Mouse (Mus musculus) kidney, embryonic 15.5 days (tissue): ENCODE results near the gene Itprip. TPM values are rescaled to one million over a fixed set of nuclear protein-coding genes. Genes with fewer than 3 reads are reported as not detected.
A peak's percentile ranks its signal among the peaks of the same experiment; 100 is the strongest.

Experiments
- ATAC-seq: fragments of 200-750 bp; cut with Nextera tagmentation; replicated peaks from 2 replicates; pipeline ENCODE4 v1.8.0; 2017; ENCODE audit warnings: moderate TSS enrichment; ENCODE audit not compliant: low FRiP score
- H3K27ac ChIP-seq: fragments of 300-500 bp; sonication (generic); 2 replicates; pipeline ENCODE4 v1.5.1; 2015; ENCODE audit warnings: mild to moderate bottlenecking, inconsistent platforms
- H3K27me3 ChIP-seq: fragments of 300-500 bp; sonication (generic); 2 replicates; pipeline ENCODE4 v1.6.1; 2015; ENCODE audit warnings: inconsistent platforms
- H3K36me3 ChIP-seq: fragments of 300-500 bp; sonication (generic); 2 replicates; pipeline ENCODE4 v1.6.1; 2015; ENCODE audit warnings: inconsistent platforms
- H3K4me1 ChIP-seq: fragments of 300-500 bp; sonication (generic); 2 replicates; pipeline ENCODE4 v1.6.1; 2015; ENCODE audit warnings: inconsistent platforms
- H3K4me2 ChIP-seq: fragments of 300-500 bp; sonication (generic); 2 replicates; pipeline ENCODE4 v1.6.1; 2015; ENCODE audit warnings: moderate library complexity, mild to moderate bottlenecking, inconsistent platforms
- H3K4me3 ChIP-seq: fragments of 300-500 bp; sonication (generic); replicated peaks from 2 replicates; pipeline ENCODE4 v1.5.1; 2015; ENCODE audit warnings: mild to moderate bottlenecking, inconsistent platforms
- H3K9ac ChIP-seq: fragments of 300-500 bp; sonication (generic); 2 replicates; pipeline ENCODE4 v1.6.1; 2015; ENCODE audit warnings: mild to moderate bottlenecking, inconsistent platforms
- H3K9me3 ChIP-seq: fragments of 300-500 bp; sonication (generic); replicated peaks from 2 replicates; pipeline ENCODE4 v1.6.1; 2016; ENCODE audit warnings: inconsistent platforms
- WGBS: fragments of 180-500 bp; shearing (Covaris S2); methylation state at CpG from one replicate; pipeline ENCODE4 v1.1.7; 2015; ENCODE audit warnings: mixed read lengths; 5-methylcytosine and 5-hydroxymethylcytosine counted together
- polyA plus RNA-seq: library from polyadenylated mRNA; unstranded; fragments of >200 nt; fragmentation: Nextera tagmentation; extraction: Ambion mirVana; gene quantifications from 2 replicates; pipeline ENCODE4 v1.2.1, GENCODE M21; 2015

Gene Itprip
- polyA plus RNA-seq, 1 experiment from 2014 or later: 19.4 TPM

DNA sequence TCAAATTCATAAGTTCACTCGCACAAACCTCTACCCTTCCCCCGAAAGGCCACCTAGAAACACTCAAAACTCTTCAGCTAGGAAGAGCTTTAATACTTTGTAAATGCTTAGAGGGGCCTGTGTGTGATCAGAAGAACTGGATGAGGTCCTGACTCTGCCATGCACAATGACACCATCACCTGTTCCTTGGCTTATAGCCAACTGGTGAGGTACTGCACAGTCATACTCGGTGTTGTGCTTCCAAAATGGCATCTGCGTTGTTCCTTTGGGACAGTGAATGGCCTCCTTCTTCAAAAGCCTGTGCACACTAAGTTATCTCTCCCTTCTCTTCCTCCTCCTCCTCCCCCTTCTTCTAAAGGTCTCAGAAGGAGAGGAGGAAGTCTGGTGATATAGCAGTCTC, 8.3 kb downstream of the Itprip start:
- Histone ChIP-seq H3K27me3 (no peaks in the 10 kb centered on the region), H3K36me3 (0 out of 2 replicates have a peak, but pooled peaks cover 4% of the 10 kb centered on the region), H3K27ac (no peak overlapping the region), H3K9ac (no peak overlapping the region), H3K4me2 (no peak overlapping the region; the same call in 1 of the 2 replicates), H3K9me3 (no peaks in the 10 kb centered on the region), H3K4me3 (no peak overlapping the region), H3K4me1 (peaks cover 36% of the 10 kb centered on the region)
- no peak for ATAC-seq
- WGBS: 86% methylated on average over 4 of the region's 4 CpGs

DNA sequence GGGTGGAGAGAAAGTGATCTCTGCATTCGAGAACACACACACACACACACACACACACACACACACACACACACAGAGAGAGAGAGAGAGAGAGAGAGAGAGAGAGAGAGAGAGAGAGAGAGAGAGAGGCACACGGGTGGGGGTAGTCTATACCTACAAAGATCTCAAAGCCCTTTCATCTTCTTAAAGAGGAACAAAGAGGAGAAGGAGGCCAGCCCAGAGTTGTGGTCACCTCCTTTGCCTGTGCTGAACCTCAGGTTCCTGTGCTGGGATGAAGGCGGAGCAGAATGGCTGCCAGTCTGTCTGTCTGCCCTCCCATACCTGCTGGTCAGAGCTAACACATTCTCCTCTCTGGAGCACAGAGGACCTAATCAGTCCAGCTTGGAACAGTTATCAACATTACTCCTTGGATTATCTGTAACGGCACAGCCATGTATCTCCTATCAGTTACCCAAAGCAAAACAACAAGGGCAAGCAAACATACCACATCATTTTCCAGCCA, 8.9 kb downstream of the Itprip start:
- Histone ChIP-seq H3K4me3 (no peak overlapping the region), H3K9ac (peak overlapping the region; percentile 39; the same call in 1 of the 2 replicates), H3K4me1 (peaks cover 41% of the 10 kb centered on the region), H3K4me2 (peak overlapping the region; percentile 60), H3K36me3 (peaks cover 4% of the 10 kb centered on the region; the same call in 1 of the 2 replicates), H3K27me3 (no peaks in the 10 kb centered on the region), H3K9me3 (no peaks in the 10 kb centered on the region), H3K27ac (peak overlapping the region; percentile 87)
- WGBS: 31% methylated on average over 4 of the region's 4 CpGs
- ATAC-seq: no peak

DNA sequence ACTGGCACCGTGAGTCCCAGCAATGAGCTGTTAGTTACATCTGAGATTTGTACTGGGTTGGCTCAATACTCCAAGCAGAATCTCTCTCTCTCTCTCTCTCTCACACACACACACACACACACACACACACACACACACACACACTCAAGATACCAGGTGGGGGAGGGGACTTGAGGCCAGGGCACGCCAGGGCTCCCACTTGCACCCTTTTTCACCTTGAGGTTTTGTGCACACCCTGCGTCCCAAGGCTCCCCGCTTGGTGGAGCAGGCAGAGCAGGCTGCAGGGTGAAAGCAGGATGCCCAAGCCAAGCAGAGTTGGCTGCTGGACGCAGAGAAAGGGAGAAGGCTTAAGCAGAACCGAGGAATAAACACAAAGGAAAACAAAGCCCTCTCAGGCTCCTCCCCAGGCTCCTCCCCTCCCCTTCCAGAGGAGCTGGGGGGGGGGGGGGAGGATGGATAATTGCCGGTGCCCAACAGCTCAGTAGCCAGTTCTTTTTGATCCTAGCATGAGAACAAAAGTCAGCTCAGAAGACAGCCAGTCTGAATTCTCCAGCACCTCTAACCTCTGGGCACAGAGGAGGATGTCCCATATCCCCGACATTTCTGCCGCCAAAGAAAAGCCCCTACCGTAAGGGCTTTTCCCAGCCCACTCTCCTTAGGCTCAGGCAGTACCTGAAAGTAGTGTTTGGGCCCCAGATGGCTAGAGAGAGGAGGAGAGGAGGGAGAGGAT, 9.5 kb downstream of the Itprip start:
- WGBS: 3% methylated on average over 10 of the region's 10 CpGs

DNA sequence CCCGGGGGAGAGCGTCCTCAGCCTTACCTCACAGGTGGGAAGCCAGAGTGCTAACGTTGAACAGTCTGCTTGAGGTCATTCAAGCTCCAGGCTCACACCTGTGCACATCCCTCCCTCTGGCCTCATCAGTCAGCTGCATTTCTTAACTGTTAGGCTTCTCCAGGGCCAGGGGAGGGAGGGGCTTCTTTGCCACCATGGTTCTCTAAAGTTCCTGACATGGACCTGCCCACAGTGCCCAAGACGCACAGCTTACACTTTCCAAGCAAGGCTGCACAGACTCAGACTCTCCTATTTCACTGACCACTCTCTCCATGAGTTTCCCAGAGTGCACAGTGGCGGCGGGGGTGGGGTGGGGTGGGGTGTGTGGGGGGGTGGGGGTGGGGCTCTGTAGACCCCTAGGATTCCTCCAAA, 10.1 kb downstream of the Itprip start:
- no peaks in the 10 kb centered on the region; the same call in 1 of the 2 replicates for H3K36me3 ChIP-seq
- no peaks in the 10 kb centered on the region for H3K27me3 ChIP-seq
- peak; percentile 43 for ATAC-seq
- no peak overlapping the region for H3K4me3 ChIP-seq
- peak overlapping the region; percentile 60 for H3K4me2 ChIP-seq
- no peak overlapping the region for H3K9ac ChIP-seq
- peaks cover 52% of the 10 kb centered on the region for H3K4me1 ChIP-seq
- WGBS: 20% methylated on average over 6 of the region's 6 CpGs
- H3K9me3 ChIP-seq: no peaks in the 10 kb centered on the region
- no peak overlapping the region for H3K27ac ChIP-seq

More for the DNA sequence above, 9.5 kb downstream of the Itprip start:
- Histone ChIP-seq H3K27me3 (no peaks in the 10 kb centered on the region), H3K4me3 (peak overlapping the region; percentile 33), H3K9me3 (no peaks in the 10 kb centered on the region), H3K4me1 (peaks cover 48% of the 10 kb centered on the region), H3K4me2 (peak overlapping the region; percentile 60), H3K9ac (peak overlapping the region; percentile 39; the same call in 1 of the 2 replicates), H3K36me3 (peaks cover 4% of the 10 kb centered on the region; the same call in 1 of the 2 replicates), H3K27ac (peak overlapping the region; percentile 87)
- ATAC-seq: peak; percentile 74

DNA sequence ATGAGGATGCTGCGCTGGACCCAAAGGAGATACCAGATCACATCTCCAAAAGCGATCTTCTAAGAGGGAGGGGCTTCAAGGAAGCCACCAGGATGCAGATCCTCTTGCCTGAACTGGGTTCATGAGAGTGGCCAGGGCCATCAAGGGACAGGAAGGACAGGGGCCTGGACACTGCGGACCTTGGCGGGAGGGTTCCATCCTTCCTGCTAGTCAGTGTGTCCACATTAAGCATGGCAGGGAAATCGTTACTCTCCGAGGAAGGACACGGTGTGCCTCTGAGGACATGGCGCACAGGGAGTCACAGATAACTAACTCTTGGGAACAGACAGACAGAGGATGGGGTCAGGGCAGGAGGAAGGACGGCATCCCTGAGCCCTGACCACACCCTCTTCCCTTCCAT, 11.5 kb downstream of the Itprip start:
- peaks cover 65% of the 10 kb centered on the region for H3K4me1 ChIP-seq
- H3K4me2 ChIP-seq: no peak overlapping the region
- no peak overlapping the region for H3K4me3 ChIP-seq
- H3K36me3 ChIP-seq: no peaks in the 10 kb centered on the region; the same call in 1 of the 2 replicates
- no peaks in the 10 kb centered on the region for H3K9me3 ChIP-seq
- no peak overlapping the region for H3K27ac ChIP-seq
- 81% methylated on average over 9 of the region's 9 CpGs for WGBS
- no peak overlapping the region for H3K9ac ChIP-seq
- no peak for ATAC-seq
- H3K27me3 ChIP-seq: no peaks in the 10 kb centered on the region

DNA sequence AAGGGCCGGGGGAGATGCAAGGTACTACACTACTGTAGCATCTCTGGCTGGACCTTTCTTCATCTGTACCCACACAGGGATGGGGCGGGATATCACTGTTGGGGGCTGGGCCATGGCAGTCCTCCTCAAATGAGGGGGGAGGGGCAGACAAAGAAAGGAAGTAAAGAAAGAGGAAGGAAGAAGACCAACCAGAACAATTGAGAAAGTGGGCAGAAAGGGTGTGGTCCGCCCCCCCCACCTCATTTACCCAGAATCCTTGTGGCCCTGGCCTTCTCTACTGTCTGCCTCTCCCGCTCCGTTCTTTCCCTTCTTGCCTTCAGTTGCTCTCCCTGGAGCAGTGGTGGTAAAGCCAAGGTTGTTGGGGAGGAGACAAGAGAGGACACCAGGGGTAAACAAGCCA, 13.5 kb downstream of the Itprip start:
- H3K4me3 ChIP-seq: no peak overlapping the region
- H3K4me2 ChIP-seq: no peak overlapping the region
- no peak for ATAC-seq
- H3K27me3 ChIP-seq: no peaks in the 10 kb centered on the region
- 83% methylated on average over 5 of the region's 5 CpGs for WGBS
- no peak overlapping the region for H3K9ac ChIP-seq
- no peak overlapping the region for H3K27ac ChIP-seq
- no peaks in the 10 kb centered on the region for H3K9me3 ChIP-seq
- no peaks in the 10 kb centered on the region; the same call in 1 of the 2 replicates for H3K36me3 ChIP-seq
- peaks cover 70% of the 10 kb centered on the region for H3K4me1 ChIP-seq

DNA sequence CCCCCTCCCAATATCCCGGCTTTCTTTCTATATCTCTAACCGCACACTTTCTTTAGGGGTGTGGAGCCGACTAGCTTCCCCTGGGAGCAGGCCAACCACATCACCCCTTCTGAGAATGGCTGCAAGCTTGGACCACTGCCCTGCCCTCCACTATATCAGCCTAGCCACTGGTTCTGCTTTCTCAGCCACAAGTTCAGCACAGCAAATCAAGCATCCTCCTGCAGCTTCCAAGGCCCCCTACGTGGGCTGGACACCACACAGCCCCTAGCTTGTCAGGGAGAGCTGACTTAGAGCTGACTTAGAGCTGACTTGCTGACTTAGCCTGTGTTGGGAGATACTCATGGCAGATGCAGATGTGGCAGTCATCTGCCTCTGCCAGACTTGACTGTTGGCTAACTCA, 14.0 kb downstream of the Itprip start:
- no peak overlapping the region for H3K4me3 ChIP-seq
- H3K9me3 ChIP-seq: no peaks in the 10 kb centered on the region
- no peak for ATAC-seq
- WGBS: 63% methylated on average over 4 of the region's 4 CpGs
- H3K4me1 ChIP-seq: peaks cover 67% of the 10 kb centered on the region
- H3K27me3 ChIP-seq: no peaks in the 10 kb centered on the region
- H3K27ac ChIP-seq: no peak overlapping the region
- no peak overlapping the region for H3K9ac ChIP-seq
- no peak overlapping the region for H3K4me2 ChIP-seq
- H3K36me3 ChIP-seq: peaks cover 2% of the 10 kb centered on the region

DNA sequence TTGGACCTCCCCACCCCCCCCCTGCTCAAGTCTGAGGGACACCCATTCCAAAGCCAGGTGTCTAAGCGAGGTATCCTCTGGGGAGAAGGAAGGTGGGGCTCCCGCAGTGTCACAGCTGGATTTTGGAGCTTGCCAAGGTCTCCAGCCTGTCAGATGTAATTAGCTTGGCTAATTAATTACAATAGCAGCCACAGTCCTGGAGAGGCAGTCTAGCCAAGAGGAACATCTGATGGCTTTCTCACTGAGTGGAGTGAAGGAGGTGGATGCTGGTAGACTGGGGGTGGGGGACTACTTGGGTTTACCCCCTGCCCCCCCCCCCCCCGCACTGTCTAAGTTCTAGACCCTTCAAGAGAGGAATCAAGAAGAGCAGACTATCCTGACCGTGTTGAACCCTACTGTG, 15.4 kb downstream of the Itprip start:
- Histone ChIP-seq H3K9me3 (no peaks in the 10 kb centered on the region), H3K4me3 (no peak overlapping the region), H3K4me1 (peaks cover 54% of the 10 kb centered on the region), H3K9ac (no peak overlapping the region), H3K27me3 (no peaks in the 10 kb centered on the region), H3K27ac (no peak overlapping the region), H3K4me2 (no peak overlapping the region), H3K36me3 (peaks cover 5% of the 10 kb centered on the region)
- ATAC-seq: 0 out of 2 replicates have a peak, but pooled peaks have one; percentile 7
- 68% methylated on average over 4 of the region's 4 CpGs for WGBS

DNA sequence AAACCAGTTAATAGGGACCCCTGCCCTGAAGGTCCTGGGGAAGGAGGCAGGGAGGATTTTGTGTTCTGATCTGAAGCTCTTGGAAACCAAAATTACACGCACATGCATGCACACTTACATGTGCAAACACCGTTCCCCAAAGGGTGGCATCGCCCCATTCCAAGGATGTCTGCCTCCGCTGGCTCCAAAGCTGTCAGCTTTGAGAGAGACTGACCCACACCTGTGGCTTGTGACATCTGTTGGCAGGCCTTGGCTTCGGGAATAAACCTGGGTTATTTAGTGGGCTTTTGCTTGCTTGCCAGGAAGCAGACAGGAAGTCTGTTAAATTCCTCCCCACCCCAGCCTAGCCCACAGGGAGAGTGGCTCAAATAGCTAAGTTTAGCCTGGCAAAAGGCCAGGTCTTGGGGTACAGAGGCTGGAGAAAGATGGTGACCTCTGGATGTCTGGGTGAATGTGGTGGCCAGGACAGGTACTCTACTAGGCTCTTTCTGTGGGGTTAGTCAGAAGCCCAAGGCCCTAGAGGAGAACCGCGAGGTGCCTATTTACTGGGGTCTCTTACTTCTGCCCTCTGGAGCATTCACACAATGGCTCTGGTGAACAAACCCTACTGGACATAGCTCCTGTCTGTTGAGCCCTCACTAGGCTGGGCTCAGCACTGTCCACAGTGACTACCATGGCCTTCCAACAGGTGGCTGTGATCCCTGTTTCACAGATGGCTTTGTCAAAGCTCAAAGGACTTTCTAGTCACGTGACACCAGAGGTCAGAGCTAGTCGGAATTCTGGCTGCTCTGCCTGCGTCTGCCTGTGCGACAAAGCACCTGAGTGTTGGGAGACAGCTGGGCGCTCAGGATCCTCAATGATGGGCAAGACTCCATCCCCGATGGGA, 16.5 kb downstream of the Itprip start:
- no peaks in the 10 kb centered on the region for H3K9me3 ChIP-seq
- H3K27me3 ChIP-seq: no peaks in the 10 kb centered on the region
- H3K4me2 ChIP-seq: no peak overlapping the region
- no peak overlapping the region for H3K4me3 ChIP-seq
- H3K4me1 ChIP-seq: peaks cover 47% of the 10 kb centered on the region
- peaks cover 10% of the 10 kb centered on the region for H3K36me3 ChIP-seq
- 43% methylated on average over 13 of the region's 13 CpGs for WGBS
- ATAC-seq: peak; percentile 33
- H3K27ac ChIP-seq: peak overlapping the region; percentile 63
- H3K9ac ChIP-seq: no peak overlapping the region

DNA sequence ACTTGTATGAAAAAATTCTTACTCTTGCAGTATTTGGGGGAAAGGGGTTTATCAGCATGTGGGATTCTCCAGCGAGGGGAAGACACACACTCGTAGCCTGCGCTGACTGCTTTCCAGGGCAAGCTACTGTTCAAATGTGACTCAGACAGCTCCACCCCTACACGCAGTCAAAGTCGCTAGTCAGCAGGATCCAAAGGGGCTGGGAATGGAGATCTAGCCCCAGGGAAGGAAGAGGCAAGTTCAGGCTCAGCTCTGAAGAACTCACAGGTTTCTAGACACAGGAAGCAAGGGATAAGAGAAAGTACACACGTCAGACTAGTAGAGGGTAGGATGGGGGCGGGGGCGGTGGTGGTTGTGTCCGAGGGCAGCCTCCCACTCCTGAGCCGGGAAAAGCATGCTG, 18.5 kb downstream of the Itprip start:
- no peak overlapping the region for H3K27ac ChIP-seq
- WGBS: 80% methylated on average over 10 of the region's 10 CpGs
- H3K9me3 ChIP-seq: no peaks in the 10 kb centered on the region
- H3K4me2 ChIP-seq: no peak overlapping the region
- ATAC-seq: no peak
- no peaks in the 10 kb centered on the region for H3K27me3 ChIP-seq
- H3K4me3 ChIP-seq: no peak overlapping the region
- H3K36me3 ChIP-seq: peaks cover 30% of the 10 kb centered on the region
- peaks cover 44% of the 10 kb centered on the region for H3K4me1 ChIP-seq
- no peak overlapping the region for H3K9ac ChIP-seq

DNA sequence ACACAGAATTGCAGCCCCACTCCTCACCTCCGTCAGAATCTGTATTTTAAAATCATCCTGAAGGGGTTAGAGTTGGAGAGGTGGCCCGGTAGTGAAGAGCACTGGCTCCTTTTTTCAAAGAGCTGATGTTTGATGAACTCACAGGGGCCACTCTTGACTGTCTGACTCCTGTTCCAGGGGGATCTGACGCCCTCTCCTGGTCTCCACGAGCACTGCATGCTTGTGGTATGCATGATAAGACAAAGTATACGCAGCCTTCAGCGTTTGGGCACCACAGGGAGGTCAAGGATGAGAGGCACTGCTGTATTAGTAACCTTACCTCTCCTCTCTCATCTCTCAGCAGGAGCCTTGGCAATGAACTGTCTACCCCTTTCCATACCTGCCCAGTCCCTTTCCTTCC, 19.1 kb downstream of the Itprip start:
- no peak overlapping the region for H3K4me3 ChIP-seq
- H3K27me3 ChIP-seq: no peaks in the 10 kb centered on the region
- ATAC-seq: no peak
- no peaks in the 10 kb centered on the region for H3K9me3 ChIP-seq
- peaks cover 35% of the 10 kb centered on the region for H3K36me3 ChIP-seq
- no peak overlapping the region for H3K4me2 ChIP-seq
- peaks cover 39% of the 10 kb centered on the region for H3K4me1 ChIP-seq
- 67% methylated on average over 6 of the region's 6 CpGs for WGBS
- no peak overlapping the region for H3K27ac ChIP-seq
- H3K9ac ChIP-seq: no peak overlapping the region
